Mouse (Mus musculus) heart, postnatal 0 days (tissue): ENCODE measurements at regions not wholly inside any gene's neighbourhood (a gene's known extent, or its start where the extent isn't known, plus 50 kb on each side); places are given as distances from the start of the nearest gene placed in this dataset.

Experiments
- CTCF ChIP-seq: IDR thresholded peaks from 2 replicates; pipeline ENCODE4 v1.5.1; 2016; ENCODE audit warnings: antibody characterized with exemption, control low read depth, low read depth
- EP300 ChIP-seq: IDR thresholded peaks from 2 replicates; pipeline ENCODE4 v1.6.1; 2016; ENCODE audit warnings: antibody characterized with exemption, low read depth

DNA sequence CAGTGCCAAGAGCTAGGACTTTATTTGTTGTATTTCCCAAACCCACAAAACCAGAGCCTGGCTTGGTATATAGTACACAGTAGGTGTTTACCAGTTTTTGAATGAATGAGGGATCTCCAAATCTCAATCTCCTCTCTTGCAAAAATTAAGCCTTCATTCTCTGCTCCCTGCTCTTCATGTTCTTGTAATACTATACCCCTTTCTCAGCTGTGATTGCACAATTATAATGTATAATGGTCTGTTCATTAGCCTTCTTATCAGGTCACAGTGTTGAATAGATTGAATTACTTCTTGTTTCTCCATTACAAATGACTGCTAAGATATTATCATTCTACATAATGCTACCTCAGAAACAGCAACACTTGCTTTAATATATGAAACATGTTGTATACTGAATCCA is 119.1 kb upstream of the Tars start:
- no peak for TF ChIP-seq CTCF
- TF ChIP-seq EP300, result no peak
